Mouse (Mus musculus): ENCODE data around the gene Hbb-bh1. TPM values are rescaled to one million over a fixed set of nuclear protein-coding genes. Genes with fewer than 3 reads are reported as not detected.
"Not testable (repeated sequence)": the region's sequence is repeated elsewhere in the genome, so short reads cannot be mapped to it uniquely, and the experiment has no call there.

Gene Hbb-bh1
- polyA plus RNA-seq, 1 experiment from 2014 or later, result 2.2 TPM

DNA sequence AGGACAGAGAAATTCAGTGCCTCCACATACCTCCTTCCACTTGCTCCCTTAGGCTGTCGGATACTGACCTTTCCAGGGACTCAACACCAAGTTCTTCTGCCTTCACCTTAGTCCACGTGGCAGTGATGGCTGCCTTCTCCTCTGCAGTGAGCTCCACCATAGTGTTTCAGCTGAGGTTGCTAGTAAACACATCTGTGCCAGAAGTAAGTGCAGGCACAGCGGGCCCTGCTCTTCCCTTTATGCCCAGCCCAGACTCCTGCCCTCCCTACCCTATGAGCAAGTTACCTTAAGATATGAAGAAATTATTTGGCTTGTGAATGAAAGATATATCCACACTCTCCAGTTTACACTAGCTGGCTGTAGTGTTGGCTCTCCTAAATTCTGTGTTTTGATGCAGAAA lies 2.7 kb downstream of the Hbb-bh1 start, which contains the start of gene Hbb-bh2:
TSS of gene Hbb-bh2 (minus strand) at position 253 of the 400 bp plus-strand sequence.
- WGBS, result 72% methylated on average over 3 of the region's 3 CpGs
- Histone ChIP-seq H3K36me3 (no peaks in the 10 kb centered on the region), H3K4me2 (replicated peaks) (no peak within 1 kb of the TSS), H3K27me3 (replicated peaks) (no peaks in the 10 kb centered on the region), H3K9ac (no peak within 1 kb of the TSS), H3K4me3 (replicated peaks) (no peak within 1 kb of the TSS), H3K9me3 (no peaks in the 10 kb centered on the region), H3K27ac (no peak within 1 kb of the TSS), H3K4me1 (replicated peaks) (no peaks in the 10 kb centered on the region)
- ATAC-seq, result no peak

DNA sequence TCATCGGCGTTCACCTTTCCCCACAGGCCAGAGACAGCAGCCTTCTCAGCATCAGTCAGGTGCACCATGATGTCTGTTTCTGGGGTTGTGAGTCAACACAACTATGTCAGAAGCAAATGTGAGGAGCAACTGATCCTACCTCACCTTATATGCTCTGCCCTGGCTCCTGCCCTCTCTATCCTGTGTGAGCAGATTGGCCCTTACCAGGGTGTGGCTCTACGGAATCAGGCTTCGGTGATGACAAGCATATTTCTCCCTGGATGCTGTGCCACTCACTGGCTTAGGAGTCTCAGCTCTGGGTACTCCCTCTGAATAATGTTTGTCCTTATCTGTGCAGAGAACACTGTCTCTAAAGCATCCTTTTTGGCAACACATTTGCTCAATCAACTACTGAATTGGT lies 15.2 kb downstream of the Hbb-bh1 start, which contains the start of gene Hbb-bs:
TSS of gene Hbb-bs (minus strand) at position 289 of the 400 bp plus-strand sequence.
- peak; percentile 90 for ATAC-seq

DNA sequence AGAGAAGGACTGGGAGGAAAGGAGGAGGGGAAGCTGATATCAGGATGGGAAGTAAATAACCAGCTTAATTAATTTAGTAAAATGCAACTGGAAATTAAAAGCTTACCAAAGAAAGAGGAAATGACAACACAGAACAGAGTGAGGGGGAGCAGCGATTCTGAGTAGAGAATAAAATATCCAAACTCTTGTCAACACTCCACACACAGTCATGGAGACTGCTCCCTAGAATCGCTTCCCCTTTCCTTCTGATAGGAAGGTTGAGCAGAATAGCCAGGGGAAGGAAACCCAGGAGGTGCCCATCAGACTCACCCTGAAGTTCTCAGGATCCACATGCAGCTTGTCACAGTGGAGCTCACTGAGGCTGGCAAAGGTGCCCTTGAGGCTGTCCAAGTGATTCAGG lies 15.8 kb downstream of the Hbb-bh1 start:
- no CpG with 5 or more reads among the region's 2 CpGs for WGBS
- H3K9me3 ChIP-seq; H3K4me2 ChIP-seq (replicated peaks); H3K4me3 ChIP-seq (replicated peaks); H3K27ac ChIP-seq; H3K4me1 ChIP-seq (replicated peaks); H3K36me3 ChIP-seq; ATAC-seq; H3K9ac ChIP-seq; H3K27me3 ChIP-seq (replicated peaks): not testable (repeated sequence)

More for the DNA sequence above, 15.2 kb downstream of the Hbb-bh1 start, which contains the start of gene Hbb-bs:
- Histone ChIP-seq H3K9me3 (no peaks in the 10 kb centered on the region), H3K9ac (no peak within 1 kb of the TSS), H3K27me3 (replicated peaks) (no peaks in the 10 kb centered on the region), H3K4me1 (replicated peaks) (no peaks in the 10 kb centered on the region), H3K27ac (no peak within 1 kb of the TSS), H3K36me3 (no peaks in the 10 kb centered on the region), H3K4me3 (replicated peaks) (no peak within 1 kb of the TSS), H3K4me2 (replicated peaks) (no peak within 1 kb of the TSS)
- 90% methylated on average over 4 of the region's 4 CpGs for WGBS

DNA sequence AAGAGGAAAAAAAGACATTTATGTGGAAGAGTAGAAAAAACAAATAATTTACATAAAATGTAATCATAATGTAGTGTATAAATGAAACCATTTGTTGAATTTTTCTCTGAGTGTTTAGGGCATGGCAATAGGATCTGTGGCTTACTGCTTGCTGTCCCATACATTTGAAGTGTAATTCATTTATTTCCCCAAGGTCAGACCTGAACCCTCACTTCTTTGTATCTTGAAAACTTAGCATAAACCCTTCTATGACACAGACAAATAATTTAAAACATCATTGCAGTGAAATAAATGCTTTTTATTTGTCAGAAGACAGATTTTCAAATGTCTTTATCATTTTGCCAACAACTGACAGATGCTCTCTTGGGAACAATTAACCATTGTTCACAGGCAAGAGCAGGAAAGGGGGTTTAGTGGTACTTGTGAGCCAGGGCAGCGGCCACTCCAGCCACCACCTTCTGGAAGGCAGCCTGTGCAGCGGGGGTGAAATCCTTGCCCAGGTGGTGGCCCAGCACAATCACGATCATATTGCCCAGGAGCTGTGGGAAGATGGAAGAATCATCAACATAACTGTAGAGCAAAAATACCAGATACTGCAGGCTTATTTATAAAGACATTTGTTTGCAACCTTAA lies 16.6 kb downstream of the Hbb-bh1 start:
- no peak overlapping the region for H3K4me2 ChIP-seq (replicated peaks)
- H3K4me1 ChIP-seq (replicated peaks), result no peaks in the 10 kb centered on the region
- ATAC-seq, result peak; percentile 76; the same call in 1 of the 2 replicates
- no peak overlapping the region for H3K9ac ChIP-seq
- no peak overlapping the region for H3K27ac ChIP-seq
- H3K27me3 ChIP-seq (replicated peaks), result no peaks in the 10 kb centered on the region
- H3K9me3 ChIP-seq, result no peaks in the 10 kb centered on the region
- H3K4me3 ChIP-seq (replicated peaks), result no peak overlapping the region
- H3K36me3 ChIP-seq, result no peaks in the 10 kb centered on the region
- WGBS, result 66% methylated on average over 3 of the region's 3 CpGs

DNA sequence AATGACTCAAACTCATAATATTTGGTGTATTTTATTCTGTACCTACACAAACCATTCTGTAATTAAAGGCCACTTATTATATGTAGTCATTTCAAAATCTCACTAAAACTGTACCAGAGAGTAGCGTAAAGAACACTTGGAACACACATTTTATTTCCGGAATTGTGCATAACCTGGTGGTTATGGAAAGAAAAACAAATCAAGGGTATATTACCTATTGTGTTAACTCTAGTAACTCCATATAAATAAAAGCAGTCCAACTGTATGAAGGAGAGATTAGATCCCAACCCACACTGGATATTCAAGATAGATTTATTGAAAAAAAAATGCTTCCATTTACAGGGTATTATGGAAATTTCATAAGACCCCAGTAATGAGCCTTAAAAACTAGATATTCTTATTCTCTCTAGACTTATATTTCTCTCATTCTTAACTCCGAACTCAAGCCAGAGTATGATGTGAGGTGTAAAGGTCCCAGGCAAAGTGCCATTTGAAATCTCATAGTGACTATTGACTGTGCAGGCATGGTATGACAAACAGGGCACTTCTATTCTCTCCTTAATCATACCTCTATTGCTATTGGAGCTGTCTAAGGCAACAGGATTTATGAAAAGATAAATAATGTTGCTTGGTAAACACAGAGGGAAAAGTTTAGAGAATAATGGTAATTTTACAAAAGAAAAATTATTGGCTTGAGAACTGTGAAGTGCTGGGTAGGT lies 17.3 kb downstream of the Hbb-bh1 start:
- Histone ChIP-seq H3K36me3 (no peaks in the 10 kb centered on the region), H3K27me3 (replicated peaks) (no peaks in the 10 kb centered on the region), H3K4me1 (replicated peaks) (no peaks in the 10 kb centered on the region), H3K4me2 (replicated peaks) (no peak overlapping the region), H3K27ac (no peak overlapping the region), H3K9me3 (no peaks in the 10 kb centered on the region), H3K9ac (no peak overlapping the region), H3K4me3 (replicated peaks) (no peak overlapping the region)
- peak; percentile 84; the same call in 1 of the 2 replicates for ATAC-seq
- 87% methylated on average over 3 of the region's 3 CpGs for WGBS

DNA sequence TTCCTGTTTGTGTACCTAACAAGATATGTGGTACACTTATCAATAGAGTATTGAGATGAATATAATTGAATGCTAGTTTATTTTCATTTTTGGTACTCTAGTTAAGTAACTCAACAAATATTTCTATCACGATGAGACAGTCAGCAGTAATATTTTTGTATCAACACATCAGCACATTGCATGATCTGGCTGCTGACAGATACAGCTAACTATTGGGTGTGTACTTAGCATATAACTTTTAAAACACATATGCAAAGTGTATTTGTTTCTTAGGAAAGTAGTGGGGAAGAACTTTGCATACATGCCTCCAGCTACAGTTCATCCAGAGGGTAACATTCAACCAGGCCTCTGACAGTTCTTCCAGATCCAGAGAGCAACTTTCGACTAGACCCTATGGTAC lies 18.4 kb downstream of the Hbb-bh1 start:
- no peaks in the 10 kb centered on the region for H3K4me1 ChIP-seq (replicated peaks)
- ATAC-seq, result no peak
- no peak overlapping the region for H3K27ac ChIP-seq
- no peaks in the 10 kb centered on the region for H3K27me3 ChIP-seq (replicated peaks)
- H3K9me3 ChIP-seq, result no peaks in the 10 kb centered on the region
- no peaks in the 10 kb centered on the region for H3K36me3 ChIP-seq
- H3K4me2 ChIP-seq (replicated peaks), result no peak overlapping the region
- no peak overlapping the region for H3K4me3 ChIP-seq (replicated peaks)
- no peak overlapping the region for H3K9ac ChIP-seq
- 87% methylated on average over 2 of the region's 2 CpGs for WGBS

DNA sequence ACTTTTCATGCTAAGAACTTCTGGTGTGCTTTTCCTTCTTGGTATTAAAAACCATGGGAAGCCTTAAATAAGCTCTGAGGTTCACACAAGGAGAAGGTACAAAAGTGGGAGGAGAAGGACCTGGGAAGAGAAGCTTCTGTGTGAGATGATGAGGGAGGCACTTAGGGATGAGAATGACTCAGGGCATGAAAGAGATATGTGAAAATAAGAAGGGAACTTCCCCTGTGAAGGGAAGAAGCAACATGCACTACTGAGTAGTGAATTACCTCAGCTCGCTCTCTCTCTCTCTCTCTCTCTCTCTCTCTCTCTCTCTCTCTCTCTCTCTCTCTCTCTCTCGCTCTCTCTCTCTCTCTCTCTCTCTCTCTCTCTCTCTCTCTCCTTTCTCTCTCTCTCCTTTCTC lies 27.9 kb downstream of the Hbb-bh1 start:
- not testable (repeated sequence) for H3K4me3 ChIP-seq (replicated peaks); H3K36me3 ChIP-seq; H3K9ac ChIP-seq; H3K4me2 ChIP-seq (replicated peaks); H3K9me3 ChIP-seq; ATAC-seq; H3K27ac ChIP-seq; H3K4me1 ChIP-seq (replicated peaks); H3K27me3 ChIP-seq (replicated peaks)
- WGBS, result 89% methylated on average over 1 of the region's 2 CpGs

DNA sequence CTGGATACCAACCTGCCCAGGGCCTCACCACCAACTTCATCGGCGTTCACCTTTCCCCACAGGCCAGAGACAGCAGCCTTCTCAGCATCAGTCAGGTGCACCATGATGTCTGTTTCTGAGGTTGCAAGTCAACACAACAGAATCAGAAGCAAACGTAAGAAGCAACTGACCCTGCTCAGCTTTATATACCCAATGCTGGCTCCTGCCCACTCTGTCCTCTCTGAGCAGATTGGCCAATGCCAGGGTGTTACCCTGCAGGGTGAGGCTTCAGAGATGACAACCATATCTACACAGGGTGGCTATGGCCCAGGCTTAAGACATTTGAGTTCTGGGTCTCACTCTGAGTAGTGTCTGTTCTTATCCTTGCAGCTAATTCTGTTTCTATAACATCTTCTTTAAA lies 29.2 kb downstream of the Hbb-bh1 start, which contains the start of gene Hbb-bt:
TSS of gene Hbb-bt (minus strand) at position 231 of the 400 bp plus-strand sequence.
- Histone ChIP-seq H3K9me3 (no peaks in the 10 kb centered on the region), H3K4me2 (replicated peaks) (no peak within 1 kb of the TSS), H3K4me3 (replicated peaks) (no peak within 1 kb of the TSS), H3K27me3 (replicated peaks) (no peaks in the 10 kb centered on the region), H3K36me3 (no peaks in the 10 kb centered on the region), H3K27ac (no peak within 1 kb of the TSS), H3K4me1 (replicated peaks) (no peaks in the 10 kb centered on the region), H3K9ac (no peak within 1 kb of the TSS)
- ATAC-seq, result peak; percentile 73; the same call in 1 of the 2 replicates
- 84% methylated on average over 3 of the region's 3 CpGs for WGBS

DNA sequence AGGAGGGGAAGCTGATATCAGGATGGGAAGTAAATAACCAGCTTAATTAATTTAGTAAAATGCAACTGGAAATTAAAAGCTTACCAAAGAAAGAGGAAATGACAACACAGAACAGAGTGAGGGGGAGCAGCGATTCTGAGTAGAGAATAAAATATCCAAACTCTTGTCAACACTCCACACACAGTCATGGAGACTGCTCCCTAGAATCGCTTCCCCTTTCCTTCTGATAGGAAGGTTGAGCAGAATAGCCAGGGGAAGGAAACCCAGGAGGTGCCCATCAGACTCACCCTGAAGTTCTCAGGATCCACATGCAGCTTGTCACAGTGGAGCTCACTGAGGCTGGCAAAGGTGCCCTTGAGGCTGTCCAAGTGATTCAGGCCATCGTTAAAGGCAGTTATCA lies 29.8 kb downstream of the Hbb-bh1 start:
- H3K4me3 ChIP-seq (replicated peaks); H3K9ac ChIP-seq; H3K27ac ChIP-seq; H3K9me3 ChIP-seq; ATAC-seq; H3K4me1 ChIP-seq (replicated peaks); H3K36me3 ChIP-seq; H3K4me2 ChIP-seq (replicated peaks); H3K27me3 ChIP-seq (replicated peaks): not testable (repeated sequence)
- no CpG with 5 or more reads among the region's 3 CpGs for WGBS

DNA sequence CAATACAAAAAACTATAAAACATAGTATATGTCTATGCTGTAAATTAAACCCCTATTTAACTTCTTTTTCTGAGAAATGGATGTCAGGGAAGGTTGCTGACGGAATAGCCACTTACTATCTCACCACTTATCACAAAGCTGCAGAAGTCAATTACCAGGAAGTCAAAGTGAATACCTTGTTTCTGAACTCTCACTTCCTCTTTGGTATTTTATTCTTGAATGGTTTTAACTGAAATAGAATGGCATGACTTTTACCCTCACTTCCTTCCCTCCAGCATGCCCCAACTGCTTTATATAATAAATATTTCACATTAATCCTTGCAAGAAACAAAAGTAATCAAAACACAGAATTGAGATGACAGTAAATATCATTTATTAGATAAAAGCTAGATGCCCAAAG lies 30.8 kb downstream of the Hbb-bh1 start:
- H3K9me3 ChIP-seq, result no peaks in the 10 kb centered on the region
- no peak overlapping the region for H3K27ac ChIP-seq
- H3K9ac ChIP-seq, result no peak overlapping the region
- H3K4me3 ChIP-seq (replicated peaks), result no peak overlapping the region
- H3K4me1 ChIP-seq (replicated peaks), result no peaks in the 10 kb centered on the region
- no peaks in the 10 kb centered on the region for H3K36me3 ChIP-seq
- H3K27me3 ChIP-seq (replicated peaks), result no peaks in the 10 kb centered on the region
- 63% methylated on average over 1 of the region's 1 CpGs for WGBS
- H3K4me2 ChIP-seq (replicated peaks), result no peak overlapping the region
- no peak for ATAC-seq

DNA sequence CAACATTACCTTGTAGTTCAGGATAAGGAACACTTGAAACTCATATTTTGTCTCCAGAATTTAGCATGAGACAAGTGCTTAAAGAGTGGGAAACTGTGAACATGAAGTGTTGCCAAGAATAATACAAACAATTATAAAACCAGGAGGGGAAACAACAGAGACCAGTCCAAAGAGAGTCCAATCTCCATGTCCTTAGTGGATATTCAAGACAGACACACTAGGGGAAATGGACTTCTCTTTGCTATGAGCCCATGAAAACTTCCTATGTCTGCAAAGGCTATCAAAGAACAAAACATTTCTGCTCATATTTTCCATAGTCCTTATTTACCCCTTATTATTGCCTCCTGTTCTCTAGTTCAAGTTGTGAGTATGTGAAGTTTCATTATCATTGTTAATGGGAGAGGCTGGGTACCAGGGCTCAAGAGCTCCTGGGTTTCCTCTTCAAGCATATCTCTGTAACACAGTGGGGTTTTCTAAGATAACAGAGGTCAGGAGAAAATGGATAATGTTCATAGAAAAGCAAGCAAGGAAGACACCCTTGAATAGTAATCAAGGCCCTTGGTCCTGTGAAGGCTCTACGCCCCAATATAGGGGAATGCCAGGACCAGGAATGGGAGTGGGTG lies 31.6 kb downstream of the Hbb-bh1 start:
- Histone ChIP-seq H3K9ac (no peak overlapping the region), H3K4me2 (replicated peaks) (no peak overlapping the region), H3K27me3 (replicated peaks) (no peaks in the 10 kb centered on the region), H3K36me3 (no peaks in the 10 kb centered on the region), H3K4me3 (replicated peaks) (no peak overlapping the region), H3K27ac (no peak overlapping the region), H3K9me3 (no peaks in the 10 kb centered on the region), H3K4me1 (replicated peaks) (no peaks in the 10 kb centered on the region)
- peak; percentile 41; the same call in 1 of the 2 replicates for ATAC-seq
- WGBS, result 73% methylated on average over 1 of the region's 1 CpGs

DNA sequence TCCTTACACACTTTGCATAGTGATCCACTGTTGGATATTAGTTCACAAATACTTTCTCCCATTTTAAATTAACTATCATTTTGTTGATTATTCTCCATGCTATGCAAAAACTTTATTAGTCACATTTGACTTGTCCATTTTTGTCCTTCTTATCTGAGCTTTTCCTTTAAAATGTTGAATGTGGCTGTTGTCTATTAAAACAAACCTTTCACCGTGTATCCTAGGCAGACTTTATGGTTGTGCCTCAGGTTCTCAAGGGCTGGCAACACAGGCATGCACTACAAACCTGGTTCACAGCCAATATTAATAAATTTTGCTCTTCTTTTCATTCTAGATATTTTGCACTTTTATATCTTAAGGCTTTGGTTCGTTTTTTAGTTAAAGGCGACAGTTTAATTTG lies 32.2 kb downstream of the Hbb-bh1 start:
- WGBS, result 77% methylated on average over 3 of the region's 3 CpGs
- H3K4me3 ChIP-seq (replicated peaks), result no peak overlapping the region
- H3K27ac ChIP-seq, result no peak overlapping the region
- H3K9ac ChIP-seq, result no peak overlapping the region
- ATAC-seq, result no peak
- H3K4me1 ChIP-seq (replicated peaks), result no peaks in the 10 kb centered on the region
- no peaks in the 10 kb centered on the region for H3K27me3 ChIP-seq (replicated peaks)
- no peaks in the 10 kb centered on the region for H3K9me3 ChIP-seq
- no peak overlapping the region for H3K4me2 ChIP-seq (replicated peaks)
- no peaks in the 10 kb centered on the region for H3K36me3 ChIP-seq
